22 mouse cellular contexts compared by ENCODE assay signal in the genomic region with DNA sequence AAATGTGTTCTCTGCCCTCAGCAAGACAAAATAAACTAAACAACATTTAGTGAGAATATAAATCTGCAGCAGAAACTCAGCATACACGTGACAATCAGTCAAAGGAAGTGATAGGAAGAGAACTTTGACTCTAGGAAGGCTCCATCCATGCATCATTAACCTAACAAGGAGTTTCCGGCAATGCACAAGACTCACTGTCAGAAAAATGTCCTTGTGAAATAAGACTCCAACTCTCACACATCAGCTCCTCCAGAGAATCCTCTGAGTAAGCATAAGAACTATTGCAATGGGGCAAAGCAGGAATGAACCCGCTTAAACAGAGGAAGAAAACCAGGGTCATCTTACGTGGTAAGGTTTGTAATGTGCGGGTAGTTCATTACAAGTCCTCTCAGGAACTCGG. TPM values are rescaled to one million over a fixed set of nuclear protein-coding genes. Genes with fewer than 3 reads are reported as not detected.
DNase-seq lines count a peak whose midpoint lies in the region; ATAC-seq and TF ChIP-seq lines count a peak whose summit lies in the region.
"Had no signal": no experiment of that assay in that cellular context is flagged by ENCODE, and none has a peak within 500 bp of the region (broad histone marks: within the 10 kb centered on the region; RNA-seq: fewer than 3 reads in every experiment).

No protein-coding gene starts in this region.

- DNase-seq in kidney, adult 2 months: peak; percentile 24
- DNase-seq in kidney, postnatal 25 days: no peak
- no peak for DNase-seq in kidney, postnatal 14 days
- DNase-seq in Patski (ENCODE audit: low read depth, low spot score): peak; percentile 61
- no peak for DNase-seq in ovary, postnatal 10 days (ENCODE audit: low spot score)
- DNase-seq: adrenal gland, postnatal 10 days; adrenal gland, postnatal 36 days; cerebellum, adult 18-20 months; cerebellum, adult 9-10 months; cerebellum, postnatal 14 days; gastrocnemius, postnatal 10 days; gastrocnemius, postnatal 36 days; heart, postnatal 36 days had no signal

- no peak; the same call in 1 of the 2 replicates for ATAC-seq in kidney, embryonic 16.5 days (ENCODE audit: low FRiP score, low TSS enrichment)
- peak; percentile 78 for ATAC-seq in Patski
- ATAC-seq: CD4-positive, CD25-positive, alpha-beta regulatory T cell, adult 4 months; forebrain, embryonic 13.5 days; forebrain, embryonic 16.5 days; hindbrain, embryonic 16.5 days had no signal

- POLR2A ChIA-PET in Patski (lab: Charles Lee): interaction anchor here (1.9 kb wide), 1 partner anchor 9 kb away, joined by 4 read pairs; no protein-coding TSS in a partner anchor

- no peak overlapping the region for H3K4me3 ChIP-seq in kidney, adult 2 months (ENCODE audit: insufficient read depth, low read depth, low read length)
- H3K4me3 ChIP-seq in kidney, embryonic 16.5 days (ENCODE audit: low read length): no peak overlapping the region
- H3K4me3 ChIP-seq: forebrain, embryonic 10.5 days; forebrain, embryonic 13.5 days; hindbrain, embryonic 10.5 days; hindbrain, embryonic 13.5 days had no signal

- no peaks in the 10 kb centered on the region for H3K27me3 ChIP-seq in kidney, adult 2 months (replicated peaks; ENCODE audit: control insufficient read depth, insufficient read depth, low read length)
- H3K27me3 ChIP-seq in kidney, embryonic 16.5 days (ENCODE audit: insufficient read depth, low read length): no peaks in the 10 kb centered on the region
- H3K27me3 ChIP-seq in Patski: no peaks in the 10 kb centered on the region
- H3K27me3 ChIP-seq: forebrain, embryonic 13.5 days; hindbrain, embryonic 13.5 days had no signal

- H3K27ac ChIP-seq in kidney, adult 2 months (ENCODE audit: insufficient read depth, low read depth, low read length): no peak overlapping the region; the same call in 1 of the 2 replicates
- H3K27ac ChIP-seq in kidney, embryonic 16.5 days (ENCODE audit: low read length): peak overlapping the region; percentile 45; the same call in 1 of the 2 replicates
- H3K27ac ChIP-seq: forebrain, embryonic 10.5 days; forebrain, embryonic 13.5 days; hindbrain, embryonic 10.5 days; hindbrain, embryonic 13.5 days had no signal

- no peak overlapping the region for H3K9ac ChIP-seq in kidney, embryonic 16.5 days (replicated peaks; ENCODE audit: low read length)
- H3K9ac ChIP-seq: forebrain, embryonic 13.5 days; hindbrain, embryonic 13.5 days had no signal

- H3K4me1 ChIP-seq in kidney, adult 2 months (ENCODE audit: control insufficient read depth, insufficient read depth, low read length): no peaks in the 10 kb centered on the region
- no peaks in the 10 kb centered on the region for H3K4me1 ChIP-seq in kidney, embryonic 16.5 days (ENCODE audit: insufficient read depth, low read length)
- H3K4me1 ChIP-seq: hindbrain, embryonic 10.5 days; hindbrain, embryonic 13.5 days had no signal

- H3K4me2 ChIP-seq in kidney, embryonic 16.5 days (replicated peaks; ENCODE audit: low read depth, low read length): no peak overlapping the region
- H3K4me2 ChIP-seq: forebrain, embryonic 13.5 days; heart, embryonic 11.5 days; hindbrain, embryonic 13.5 days had no signal

- H3K36me3 ChIP-seq in kidney, adult 2 months (ENCODE audit: control insufficient read depth, insufficient read depth, low read length): peaks cover 3% of the 10 kb centered on the region
- peaks cover 37% of the 10 kb centered on the region for H3K36me3 ChIP-seq in kidney, embryonic 16.5 days (ENCODE audit: insufficient read depth, low read length)

- 40% methylated on average over 6 of the region's 6 CpGs for WGBS in kidney, adult 2 months
- 51% methylated on average over 6 of the region's 6 CpGs for WGBS in kidney, embryonic 16.5 days

- no peaks in the 10 kb centered on the region for H3K9me3 ChIP-seq in kidney, embryonic 16.5 days (ENCODE audit: low read length)
- H3K9me3 ChIP-seq: forebrain, embryonic 10.5 days; forebrain, embryonic 13.5 days; hindbrain, embryonic 10.5 days; hindbrain, embryonic 13.5 days had no signal

- CTCF ChIA-PET in Patski (lab: Charles Lee): interaction anchor here (1.1 to 3.0 kb wide), 5 partner anchors 8 to 97 kb away, joined by 3 to 9 read pairs (median 4); no protein-coding TSS in a partner anchor

- in situ Hi-C loops in Patski (cut with MboI; ENCODE audit: low pct_unique_long_range_greater_than_20kb): no loop called here

- no peak for TF ChIP-seq POLR2A in kidney, adult 2 months (IDR thresholded peaks at IDR 0.05; ENCODE audit: low read depth, low read length)

- TF ChIP-seq CTCF in kidney, adult 2 months (conservative IDR thresholded peaks at IDR 0.05; ENCODE audit: insufficient read depth, insufficient read length, low read depth, low read length): no peak
- no peak for TF ChIP-seq CTCF in Patski (IDR thresholded peaks at IDR 0.05)

RNA-seq across cellular contexts. Expression of a gene that starts 33.9 kb away (rescaled TPM):
- 22.8 and 24.3 TPM in 2 replicates for polyA plus RNA-seq in kidney, adult 2 months (2012; rRNA removed)
- 34.0 and 34.8 TPM in 2 replicates for polyA plus RNA-seq in kidney, embryonic 16.5 days (2015; fragmentation: Nextera tagmentation; extraction: Ambion mirVana)
- 49.7 TPM for polyA plus RNA-seq in Patski (2021)

RNA-seq across cellular contexts. Expression of a gene that starts 49.6 kb away (rescaled TPM):
- 28.6 and 30.5 TPM in 2 replicates for polyA plus RNA-seq in kidney, adult 2 months (2012; rRNA removed)
- 12.3 and 13.9 TPM in 2 replicates for polyA plus RNA-seq in kidney, embryonic 16.5 days (2015; fragmentation: Nextera tagmentation; extraction: Ambion mirVana)
- polyA plus RNA-seq in Patski (2021): 125 TPM

Comparison
In these comparisons a context has a peak if more than half of its experiments do, and no peak if none do; other contexts are left out.
1. DNase-seq: peak in kidney, adult 2 months (single experiment) and Patski (single experiment); none in kidney, postnatal 25 days (0 of 2), kidney, postnatal 14 days (single experiment) and ovary, postnatal 10 days (single experiment).